Mouse (Mus musculus): ENCODE results near the gene Neurl4. TPM values are rescaled to one million over a fixed set of nuclear protein-coding genes. Genes with fewer than 3 reads are reported as not detected.

The Neurl4 gene
- polyA plus RNA-seq, 1 experiment = 85.5 TPM

DNA sequence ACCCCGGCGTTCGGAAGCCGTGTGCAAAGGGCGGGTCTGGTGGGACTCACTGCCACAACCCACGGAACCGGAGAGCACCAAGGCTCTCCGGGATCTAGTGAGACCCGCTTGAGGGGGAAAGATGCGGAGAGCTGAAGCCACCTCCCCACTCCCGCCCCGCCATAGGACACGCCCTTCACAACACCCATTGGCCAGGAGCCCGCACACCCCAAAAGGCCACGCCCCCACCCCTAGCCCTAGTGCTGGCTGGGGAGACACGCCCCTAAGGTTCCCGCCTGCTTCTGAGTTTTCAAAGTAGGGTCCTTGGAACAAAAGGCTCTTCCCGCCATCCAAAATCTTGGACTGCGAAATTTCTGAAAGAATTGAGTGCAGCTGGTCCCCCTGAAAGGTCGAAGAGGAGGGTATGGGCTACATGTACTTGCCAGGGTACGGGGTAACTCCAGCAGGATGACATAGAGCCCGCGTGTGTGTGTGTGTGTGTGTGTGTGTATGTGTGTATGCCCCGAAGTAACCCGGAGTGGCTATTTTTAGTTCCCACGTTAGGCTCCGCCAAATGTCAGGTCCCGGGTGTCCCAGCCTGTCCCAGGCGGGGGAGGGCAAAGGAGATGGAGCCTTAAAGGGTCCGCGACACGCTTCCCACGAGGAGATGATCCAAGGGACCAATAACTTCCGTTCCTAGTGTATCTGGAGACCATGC is 47.3 kb downstream of the Neurl4 start, which contains the start of gene Slc2a4:
TSS of gene Slc2a4 (minus strand) at position 123 of the 697 bp plus-strand sequence.
- no peak for TF ChIP-seq GATA1 (IDR thresholded peaks at IDR 0.05; ENCODE audit: low read length)

DNA sequence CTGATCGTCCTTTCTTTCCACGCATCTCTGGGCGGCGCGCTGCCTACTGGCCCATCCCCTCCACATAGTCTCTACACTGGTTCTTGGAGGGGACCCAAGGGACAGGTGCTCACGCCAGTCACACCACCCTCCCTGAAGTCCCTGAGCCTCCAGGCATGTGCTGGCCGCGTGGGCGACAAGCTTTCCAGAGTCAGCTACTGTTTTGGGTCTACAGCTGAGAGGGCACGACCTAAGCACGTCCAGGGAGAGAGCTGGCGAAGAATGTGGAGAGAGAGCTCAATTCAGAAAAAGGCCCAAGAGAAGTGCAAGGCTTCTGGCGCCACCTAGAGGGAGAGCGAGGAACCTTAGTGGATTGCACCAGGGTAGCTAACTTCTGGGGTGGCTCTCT is 47.9 kb downstream of the Neurl4 start:
- no peak for TF ChIP-seq GATA1 (IDR thresholded peaks at IDR 0.05; ENCODE audit: low read length)

DNA sequence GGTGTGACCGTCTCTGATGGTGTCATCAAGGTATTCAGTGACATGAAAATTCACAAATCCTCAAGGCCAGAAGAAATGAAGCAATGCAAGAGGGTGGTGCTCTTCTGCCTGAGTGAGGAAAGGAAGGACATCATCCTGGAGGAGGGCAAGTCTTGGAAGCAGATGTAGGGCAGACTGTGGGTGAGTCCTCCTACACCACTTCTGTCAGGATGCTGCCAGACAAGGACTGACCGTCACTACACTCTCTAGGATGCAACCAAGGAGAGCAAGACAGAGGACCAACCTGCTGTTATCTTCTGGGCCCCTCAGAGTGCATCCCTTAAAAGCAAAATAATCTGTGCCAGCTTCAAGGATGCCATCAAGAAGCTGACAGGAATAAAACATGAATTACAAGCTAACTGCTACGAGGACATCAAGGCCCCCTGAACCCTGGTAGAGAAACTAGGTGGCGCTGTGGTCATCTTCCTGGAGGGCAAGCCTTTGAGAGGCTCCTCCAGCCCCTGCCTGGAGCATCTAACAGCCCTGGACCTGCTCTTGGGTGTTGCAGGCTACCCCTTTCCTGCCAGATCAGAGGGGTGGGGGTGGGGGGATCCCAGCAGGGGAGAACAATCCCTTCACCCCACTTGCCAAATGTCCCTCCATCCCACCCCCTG is 50.1 kb downstream of the Neurl4 start:
- TF ChIP-seq GATA1 (IDR thresholded peaks at IDR 0.05; ENCODE audit: low read length) = no peak

DNA sequence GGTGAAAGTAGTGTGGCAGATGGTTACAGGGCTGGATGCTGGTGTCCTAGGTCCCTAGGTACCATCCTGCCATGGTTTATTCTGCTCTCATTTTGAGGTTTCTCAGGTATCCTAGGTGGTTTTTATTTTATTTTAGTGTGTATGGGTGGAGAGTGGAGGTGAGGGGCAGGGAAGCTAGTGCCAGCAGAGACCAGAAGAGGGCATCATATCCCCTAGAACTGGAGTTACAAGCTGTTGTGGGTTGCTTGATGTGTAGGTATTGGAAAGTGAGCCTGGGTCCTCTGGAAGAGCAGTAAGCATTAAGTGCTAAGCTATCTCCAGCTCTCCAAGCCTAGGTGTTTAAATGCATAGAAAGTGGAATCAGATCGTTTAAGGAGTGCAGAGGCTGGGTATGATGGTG is 51.4 kb downstream of the Neurl4 start:
- TF ChIP-seq GATA1 (IDR thresholded peaks at IDR 0.05; ENCODE audit: low read length) = no peak

DNA sequence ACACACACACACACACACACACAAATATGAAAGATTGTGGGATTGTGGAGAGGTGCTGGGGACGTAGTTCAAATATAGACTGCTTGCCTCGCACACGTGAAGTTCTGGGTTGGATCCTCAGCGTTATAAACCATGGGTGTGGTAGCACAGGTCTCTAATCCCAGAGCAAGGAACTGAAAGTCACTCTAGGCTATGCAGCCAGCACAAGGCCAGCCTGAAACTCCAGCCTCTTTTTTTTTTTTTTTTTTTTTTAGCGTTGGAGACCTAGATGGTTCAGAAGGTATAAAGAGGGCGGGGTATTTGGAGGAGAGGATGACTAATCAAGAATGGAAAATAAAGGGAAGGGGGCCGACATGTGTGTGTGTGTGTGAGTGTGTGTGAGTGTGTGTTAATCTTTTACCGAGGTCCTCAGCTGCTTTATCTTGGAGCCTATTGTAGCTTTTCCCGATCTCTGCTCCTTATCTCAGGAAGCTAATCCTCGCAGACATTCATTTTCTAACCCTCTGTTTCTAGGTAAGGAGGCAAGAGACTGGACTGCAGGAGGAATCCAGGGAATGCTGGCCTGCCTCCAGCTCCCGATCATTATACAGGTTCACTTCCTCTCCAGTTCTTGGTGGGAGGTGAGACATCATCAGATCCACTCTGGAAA is 52.5 kb downstream of the Neurl4 start:
- no peak for TF ChIP-seq GATA1 (IDR thresholded peaks at IDR 0.05; ENCODE audit: low read length)

DNA sequence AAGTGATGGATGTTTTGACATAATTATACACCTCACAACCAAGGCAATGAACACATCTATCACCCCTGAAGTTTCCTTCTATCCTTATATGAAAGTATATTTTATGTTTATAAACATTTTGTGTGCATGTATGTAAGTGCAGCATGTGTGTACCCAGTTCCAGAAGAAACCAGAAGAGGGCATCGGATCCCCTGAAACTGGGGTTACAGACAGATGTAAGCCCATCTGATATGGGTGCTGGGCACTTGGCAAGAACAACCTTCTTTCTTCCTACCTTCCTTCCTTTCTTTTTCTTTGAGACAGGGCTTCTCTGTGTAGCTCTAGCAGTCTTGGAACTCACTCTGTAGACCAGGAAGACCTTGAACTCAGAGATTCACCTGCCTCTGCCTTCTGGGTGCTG is 55.3 kb downstream of the Neurl4 start:
- TF ChIP-seq GATA1 (IDR thresholded peaks at IDR 0.05; ENCODE audit: low read length) = no peak

DNA sequence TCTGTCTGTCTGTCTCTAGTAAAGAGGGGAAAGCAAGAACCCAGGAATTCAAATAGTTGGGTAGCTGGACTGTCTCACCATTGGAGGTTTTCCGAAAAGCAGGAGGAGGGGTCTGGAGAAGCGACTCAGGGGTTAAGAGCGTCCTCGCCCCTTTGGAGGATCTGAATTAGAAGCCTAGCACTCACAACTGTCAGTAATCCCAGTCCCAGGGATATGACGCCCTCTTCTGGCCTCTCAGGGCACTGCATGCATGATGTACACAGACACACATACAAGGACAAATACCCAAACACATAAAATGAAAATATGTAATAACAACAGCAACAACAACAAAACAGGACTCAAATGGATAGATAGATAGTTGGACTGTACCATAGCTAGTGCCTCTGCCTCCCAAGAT is 59.7 kb downstream of the Neurl4 start:
- no peak for TF ChIP-seq GATA1 (IDR thresholded peaks at IDR 0.05; ENCODE audit: low read length)

DNA sequence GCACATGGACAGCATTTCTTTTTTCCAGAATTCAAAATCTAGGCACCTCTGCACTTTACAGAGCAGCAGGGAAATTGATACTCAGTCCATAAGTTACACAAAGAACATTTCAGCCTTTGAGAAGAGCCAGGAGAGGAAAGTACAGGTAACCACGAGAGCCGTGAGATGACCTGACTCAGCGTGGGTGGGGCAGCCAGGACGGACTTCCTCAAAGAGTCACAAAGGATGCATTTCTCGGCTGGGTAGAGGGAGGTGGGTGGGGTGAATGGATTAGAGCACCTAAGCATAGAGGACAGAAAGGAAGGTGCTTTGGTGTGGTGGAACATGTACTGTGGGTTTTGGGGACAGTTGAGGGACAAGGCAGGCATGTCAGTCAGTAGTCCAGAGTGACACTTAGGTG is 61.0 kb downstream of the Neurl4 start:
- no peak for TF ChIP-seq GATA1 (IDR thresholded peaks at IDR 0.05; ENCODE audit: low read length)

Other genes starting within 250 kb of the Neurl4 start
- gene Sox15, start 245.8 kb upstream of the Neurl4 start, polyA plus RNA-seq (2012) = 0.30 and 0.49 TPM in 2 replicates
- gene Mpdu1, start 238.4 kb upstream of the Neurl4 start, polyA plus RNA-seq (2012) = 24.4 and 30.0 TPM in 2 replicates
- gene Cd68, start 234.9 kb upstream of the Neurl4 start, polyA plus RNA-seq (2012) = 1.1 and 1.2 TPM in 2 replicates
- gene Eif4a1, start 228.6 kb upstream of the Neurl4 start, polyA plus RNA-seq (2012) = 326 and 403 TPM in 2 replicates
- 117 and 153 TPM in 2 replicates for gene Senp3, start 219.0 kb upstream of the Neurl4 start, polyA plus RNA-seq (2012)
- not detected in 2 replicates for gene Tnfsf13, start 215.3 kb upstream of the Neurl4 start, polyA plus RNA-seq (2012)
- gene Tnfsf12, start 205.2 kb upstream of the Neurl4 start, polyA plus RNA-seq (2012) = not detected in 2 replicates
- gene Tnfsfm13, start 205.0 kb upstream of the Neurl4 start, polyA plus RNA-seq (2012) = not detected in 2 replicates
- 65.1 and 65.3 TPM in 2 replicates for gene Polr2a, start 142.4 kb upstream of the Neurl4 start, polyA plus RNA-seq (2012)
- gene Slc35g3, start 139.1 kb upstream of the Neurl4 start, polyA plus RNA-seq (2012) = not detected in 2 replicates
- gene Zbtb4, start 135.2 kb upstream of the Neurl4 start, polyA plus RNA-seq (2012) = 14.5 and 15.2 TPM in 2 replicates
- 0.03 and 0.11 TPM in 2 replicates for gene Chrnb1, start 105.1 kb upstream of the Neurl4 start, polyA plus RNA-seq (2012)
- 0.39 and 0.53 TPM in 2 replicates for gene Fgf11, start 99.2 kb upstream of the Neurl4 start, polyA plus RNA-seq (2012)
- gene Tmem102, start 95.4 kb upstream of the Neurl4 start, polyA plus RNA-seq (2012) = not detected in 2 replicates
- not detected in 2 replicates for gene Gm39566, start 85.8 kb upstream of the Neurl4 start, polyA plus RNA-seq (2012)
- not detected in 2 replicates for gene Spem2, start 82.6 kb upstream of the Neurl4 start, polyA plus RNA-seq (2012)
- gene Spem1, start 78.9 kb upstream of the Neurl4 start, polyA plus RNA-seq (2012) = not detected in 2 replicates
- gene Nlgn2, start 63.3 kb upstream of the Neurl4 start, polyA plus RNA-seq (2012) = 0.99 and 1.1 TPM in 2 replicates
- gene Tmem256, start 62.6 kb upstream of the Neurl4 start, polyA plus RNA-seq (2012) = 404 and 460 TPM in 2 replicates
- gene Plscr3, start 54.7 kb upstream of the Neurl4 start, polyA plus RNA-seq (2012) = 43.0 and 56.9 TPM in 2 replicates
- gene Tnk1, start 42.3 kb upstream of the Neurl4 start, polyA plus RNA-seq (2012) = 0.09 and 0.91 TPM in 2 replicates
- gene Tmem95, start 23.1 kb upstream of the Neurl4 start, polyA plus RNA-seq (2012) = not detected in 2 replicates
- gene Kctd11, start 19.7 kb upstream of the Neurl4 start, polyA plus RNA-seq (2012) = 0.27 and 0.39 TPM in 2 replicates
- 107 and 119 TPM in 2 replicates for gene Acap1, start 5.5 kb upstream of the Neurl4 start, polyA plus RNA-seq (2012)
- gene 2810408A11Rik, start 85 bp upstream of the Neurl4 start, polyA plus RNA-seq (2012) = 1.0 and 1.5 TPM in 2 replicates
- 246 and 266 TPM in 2 replicates for gene Gps2, start 12.8 kb downstream of the Neurl4 start, polyA plus RNA-seq (2012)
- gene Eif5a, start 20.9 kb downstream of the Neurl4 start, polyA plus RNA-seq (2012) = 3,518 and 5,018 TPM in 2 replicates
- gene Ybx2, start 34.7 kb downstream of the Neurl4 start, polyA plus RNA-seq (2012) = 0.19 TPM in 1 of 2 replicates, not detected in the other
- gene Slc2a4, start 47.1 kb downstream of the Neurl4 start, polyA plus RNA-seq (2012) = 0.03 and 0.35 TPM in 2 replicates
- not detected in 2 replicates for gene Cldn7, start 63.7 kb downstream of the Neurl4 start, polyA plus RNA-seq (2012)
- gene Ctdnep1, start 80.1 kb downstream of the Neurl4 start, polyA plus RNA-seq (2012) = 224 and 279 TPM in 2 replicates
- gene Elp5, start 81.4 kb downstream of the Neurl4 start, polyA plus RNA-seq (2012) = 7.7 and 13.2 TPM in 2 replicates
- gene Gabarap, start 90.1 kb downstream of the Neurl4 start, polyA plus RNA-seq (2012) = 164 and 205 TPM in 2 replicates
- gene Phf23, start 94.7 kb downstream of the Neurl4 start, polyA plus RNA-seq (2012) = 92.5 and 117 TPM in 2 replicates
- 59.6 and 66.9 TPM in 2 replicates for gene Dvl2, start 99.5 kb downstream of the Neurl4 start, polyA plus RNA-seq (2012)
- 19.7 and 28.8 TPM in 2 replicates for gene Acadvl, start 114.3 kb downstream of the Neurl4 start, polyA plus RNA-seq (2012)
- 7.4 and 7.6 TPM in 2 replicates for gene Dlg4, start 115.9 kb downstream of the Neurl4 start, polyA plus RNA-seq (2012)
- gene Asgr1, start 153.0 kb downstream of the Neurl4 start, polyA plus RNA-seq (2012) = not detected in 2 replicates
- gene Asgr2, start 191.6 kb downstream of the Neurl4 start, polyA plus RNA-seq (2012) = not detected in 2 replicates
- not detected in 2 replicates for gene Mgl2, start 229.3 kb downstream of the Neurl4 start, polyA plus RNA-seq (2012)

All from G1E-ER4 (cell line).